Mouse (Mus musculus) liver, postnatal 0 days (tissue): ENCODE data around the gene Gpc2. TPM values are rescaled to one million over a fixed set of nuclear protein-coding genes. Genes with fewer than 3 reads are reported as not detected.

Source experiments
- ATAC-seq: fragments of 200-750 bp; cut with Nextera tagmentation; 2 replicates; pipeline ENCODE4 v1.8.0; 2017; ENCODE audit warnings: mild to moderate bottlenecking, moderate library complexity
- DNase-seq: peaks from one replicate; pipeline ENCODE4 v3.0.0-alpha.2; 2016
- H3K27ac ChIP-seq: fragments of 300-500 bp; sonication (generic); 2 replicates; pipeline ENCODE4 v1.5.1; 2014; ENCODE audit warnings: antibody characterized with exemption, moderate library complexity, mild to moderate bottlenecking, low read depth
- H3K27me3 ChIP-seq: fragments of 300-500 bp; sonication (generic); 2 replicates; pipeline ENCODE4 v1.6.1; 2014; ENCODE audit warnings: low read length, control low read depth, mixed read lengths; ENCODE audit not compliant: insufficient read depth
- H3K36me3 ChIP-seq: fragments of 300-500 bp; sonication (generic); replicated peaks from 2 replicates; pipeline ENCODE4 v1.6.1; 2014; ENCODE audit warnings: mild to moderate bottlenecking, control low read depth, low read length, moderate library complexity, mixed read lengths; ENCODE audit not compliant: insufficient read depth
- H3K4me1 ChIP-seq: fragments of 300-500 bp; sonication (generic); 2 replicates; pipeline ENCODE4 v1.6.1; 2014; ENCODE audit warnings: antibody characterized with exemption, mild to moderate bottlenecking, control low read depth; ENCODE audit not compliant: insufficient read depth
- H3K4me2 ChIP-seq: fragments of 300-500 bp; sonication (generic); 2 replicates; pipeline ENCODE4 v1.6.1; 2014; ENCODE audit warnings: low read depth, mild to moderate bottlenecking, low read length, moderate library complexity, mixed read lengths
- H3K4me3 ChIP-seq: fragments of 300-500 bp; sonication (generic); 2 replicates; pipeline ENCODE4 v1.5.1; 2014; ENCODE audit warnings: low read depth, low read length
- H3K9ac ChIP-seq: fragments of 300-500 bp; sonication (generic); replicated peaks from 2 replicates; pipeline ENCODE4 v1.6.1; 2014; ENCODE audit warnings: mild to moderate bottlenecking, moderate library complexity
- H3K9me3 ChIP-seq: fragments of 300-500 bp; sonication (generic); 2 replicates; pipeline ENCODE4 v1.6.1; 2016; ENCODE audit warnings: mild to moderate bottlenecking, control low read depth, low read length, mixed read lengths
- CTCF ChIP-seq: sonication (generic); IDR thresholded peaks from 2 replicates; pipeline ENCODE4 v1.5.1; 2016; ENCODE audit warnings: antibody characterized with exemption, low read depth
- EP300 ChIP-seq: IDR thresholded peaks from 2 replicates; pipeline ENCODE4 v1.6.1; 2016; ENCODE audit warnings: antibody characterized with exemption, low read depth, mild to moderate bottlenecking
- whole genome bisulfite sequencing: fragments of 180-500 bp; shearing (Covaris S2); extraction: QIAGEN DNeasy Blood & Tissue Kit; methylation state at CpG from one replicate; pipeline ENCODE4 v1.1.7; 2014; ENCODE audit not compliant: insufficient replicate concordance; 5-methylcytosine and 5-hydroxymethylcytosine counted together
- polyA plus RNA-seq: library from polyadenylated mRNA; unstranded; fragments of >200 nt; fragmentation: Nextera tagmentation; extraction: Ambion mirVana; gene quantifications from 2 replicates; pipeline ENCODE4 v1.2.1, GENCODE M21; 2015

Gpc2 gene
- polyA plus RNA-seq, 1 experiment from 2014 or later, result 0.21 TPM

DNA sequence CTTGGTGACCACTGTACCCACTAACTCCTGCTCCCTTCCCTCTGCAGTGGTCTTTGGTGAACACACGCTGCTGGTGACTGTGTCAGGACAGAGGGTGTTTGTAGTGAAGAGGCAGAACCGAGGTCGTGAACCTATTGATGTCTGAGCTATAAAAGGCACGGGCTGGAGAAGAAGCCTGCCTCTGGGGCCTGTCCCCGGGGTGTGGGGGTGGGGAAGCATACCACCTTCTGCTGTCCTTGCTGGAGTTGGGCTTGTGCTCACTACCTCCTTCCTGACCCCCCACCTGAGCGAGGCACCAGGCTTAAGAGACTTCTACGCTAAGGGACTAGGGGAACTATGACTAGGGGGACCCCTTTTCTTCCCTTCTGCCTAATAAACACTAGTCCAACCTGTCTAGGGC, 20.8 kb downstream of the Gpc2 start:
- H3K27ac ChIP-seq, result no peak overlapping the region
- WGBS, result 45% methylated on average over 7 of the region's 7 CpGs
- peaks cover 44% of the 10 kb centered on the region for H3K4me1 ChIP-seq
- ATAC-seq, result no peak
- H3K9ac ChIP-seq, result no peak overlapping the region
- H3K27me3 ChIP-seq, result no peaks in the 10 kb centered on the region
- no peak overlapping the region for H3K4me3 ChIP-seq
- DNase-seq, result no peak
- no peak for TF ChIP-seq EP300
- TF ChIP-seq CTCF, result no peak
- peaks cover 33% of the 10 kb centered on the region for H3K36me3 ChIP-seq
- H3K4me2 ChIP-seq, result no peak overlapping the region
- no peaks in the 10 kb centered on the region for H3K9me3 ChIP-seq

DNA sequence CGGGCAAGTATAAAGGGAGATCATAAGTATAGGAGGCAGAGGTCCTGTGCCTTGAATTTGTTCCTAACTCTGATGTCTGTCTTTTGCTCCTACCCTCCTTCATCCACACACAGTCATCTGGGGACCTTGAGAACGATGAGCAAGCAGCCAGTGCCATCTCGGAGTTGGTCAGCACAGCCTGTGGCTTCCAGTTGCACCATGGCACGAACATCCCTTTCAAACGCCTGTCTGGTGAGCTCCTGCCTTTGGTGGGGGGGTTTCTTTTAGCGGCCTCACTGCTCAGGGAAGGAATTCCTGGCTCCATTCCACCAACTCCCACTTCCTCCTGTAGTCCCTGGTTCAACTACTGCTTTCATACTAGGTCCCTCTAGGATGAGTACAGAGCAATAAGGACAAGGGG, 21.3 kb downstream of the Gpc2 start:
- ATAC-seq (no peak), DNase-seq (no peak)
- H3K4me2 ChIP-seq, result peak overlapping the region; percentile 51; the same call in 1 of the 2 replicates
- WGBS, result 74% methylated on average over 6 of the region's 6 CpGs
- no peak overlapping the region for H3K4me3 ChIP-seq
- peaks cover 33% of the 10 kb centered on the region for H3K36me3 ChIP-seq
- no peak for TF ChIP-seq CTCF
- TF ChIP-seq EP300, result no peak
- H3K9ac ChIP-seq, result no peak overlapping the region
- no peaks in the 10 kb centered on the region for H3K9me3 ChIP-seq
- peak overlapping the region; percentile 81; the same call in 1 of the 2 replicates for H3K27ac ChIP-seq
- no peaks in the 10 kb centered on the region for H3K27me3 ChIP-seq
- H3K4me1 ChIP-seq, result peaks cover 44% of the 10 kb centered on the region

DNA sequence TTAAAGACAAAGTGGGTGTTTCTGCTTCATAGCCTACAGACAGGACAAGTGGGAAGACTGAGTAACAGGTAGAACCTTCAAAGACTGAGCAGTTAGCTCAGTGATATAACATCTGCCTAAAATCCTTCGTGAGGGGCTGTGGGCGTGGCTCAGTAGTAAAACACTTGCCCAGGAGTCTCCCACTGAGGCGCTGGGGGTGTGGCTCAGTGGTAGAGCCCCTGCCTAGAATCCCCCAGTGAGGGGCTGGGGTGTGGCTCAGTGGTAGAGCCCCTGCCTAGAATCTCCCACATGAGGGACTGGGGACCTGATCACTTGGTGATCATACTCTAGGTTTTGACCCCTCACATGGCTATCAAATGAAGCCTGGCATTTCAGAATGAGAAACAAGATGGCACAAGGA, 21.7 kb downstream of the Gpc2 start:
- no peak overlapping the region for H3K4me3 ChIP-seq
- TF ChIP-seq CTCF, result no peak
- no peak for TF ChIP-seq EP300
- peaks cover 33% of the 10 kb centered on the region for H3K36me3 ChIP-seq
- no peaks in the 10 kb centered on the region for H3K27me3 ChIP-seq
- no peak for ATAC-seq
- peak overlapping the region; percentile 81 for H3K27ac ChIP-seq
- H3K4me2 ChIP-seq, result peak overlapping the region; percentile 51
- WGBS, result 50% methylated on average over 3 of the region's 3 CpGs
- no peaks in the 10 kb centered on the region for H3K9me3 ChIP-seq
- 0 out of 2 replicates have a peak overlapping the region, but pooled peaks have one; percentile 6 for H3K9ac ChIP-seq
- DNase-seq, result no peak
- peaks cover 39% of the 10 kb centered on the region for H3K4me1 ChIP-seq

DNA sequence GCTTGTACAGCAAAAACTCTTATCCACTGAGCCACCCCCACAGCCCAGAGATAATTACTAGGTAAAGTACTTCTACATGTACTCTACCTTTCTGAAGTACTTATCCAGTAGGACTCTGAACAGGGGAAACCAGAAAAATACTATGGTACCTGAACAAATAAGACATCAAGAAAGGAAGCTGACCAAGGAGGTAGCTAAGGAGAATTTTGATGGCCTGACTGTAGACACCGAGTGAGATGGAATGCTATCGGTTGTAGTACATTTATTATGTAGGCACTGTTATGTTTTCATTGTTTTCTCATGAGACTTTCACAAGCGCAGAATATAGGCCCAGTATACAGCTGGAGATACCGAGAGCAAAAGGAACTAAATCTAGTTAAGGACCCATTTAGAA, 22.2 kb downstream of the Gpc2 start:
- DNase-seq (no peak), ATAC-seq (no peak)
- H3K27ac ChIP-seq, result peak overlapping the region; percentile 81
- peaks cover 33% of the 10 kb centered on the region for H3K36me3 ChIP-seq
- H3K4me3 ChIP-seq, result no peak overlapping the region
- WGBS, result 74% methylated on average over 4 of the region's 4 CpGs
- H3K9me3 ChIP-seq, result no peaks in the 10 kb centered on the region
- peak overlapping the region; percentile 51 for H3K4me2 ChIP-seq
- peaks cover 34% of the 10 kb centered on the region for H3K4me1 ChIP-seq
- TF ChIP-seq EP300, result no peak
- TF ChIP-seq CTCF, result no peak
- H3K9ac ChIP-seq, result no peak overlapping the region
- no peaks in the 10 kb centered on the region for H3K27me3 ChIP-seq

DNA sequence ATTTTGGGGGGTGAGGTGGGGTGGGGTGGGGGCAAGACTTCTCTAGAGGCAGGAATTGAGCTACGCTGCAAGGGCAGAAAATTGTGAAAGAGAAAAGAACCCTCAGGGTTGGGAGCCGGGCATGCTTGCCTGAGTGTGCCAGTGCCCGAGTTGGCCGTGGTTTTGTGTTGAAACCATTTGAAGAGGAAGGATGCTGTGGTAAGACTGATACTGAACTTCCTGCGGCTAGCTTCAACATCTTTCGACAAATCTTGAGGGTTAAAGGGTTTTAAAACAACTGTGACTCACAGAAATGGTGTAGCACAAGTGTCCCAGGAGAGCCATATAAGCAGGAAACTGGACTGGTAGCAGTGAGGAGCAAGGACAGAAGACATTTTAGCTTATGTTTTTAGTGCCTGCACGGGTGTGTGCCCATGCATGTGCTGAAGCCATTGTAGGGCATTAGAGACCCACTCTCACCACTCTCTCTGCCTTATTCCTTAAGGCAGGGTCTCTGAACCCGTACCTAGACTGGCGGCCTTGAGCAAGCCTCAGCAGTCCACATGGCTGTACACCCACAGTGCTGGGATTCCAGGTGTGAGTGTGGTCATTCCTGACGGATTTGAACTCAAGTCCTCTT, 22.7 kb downstream of the Gpc2 start:
- peak; percentile 42 for DNase-seq

DNA sequence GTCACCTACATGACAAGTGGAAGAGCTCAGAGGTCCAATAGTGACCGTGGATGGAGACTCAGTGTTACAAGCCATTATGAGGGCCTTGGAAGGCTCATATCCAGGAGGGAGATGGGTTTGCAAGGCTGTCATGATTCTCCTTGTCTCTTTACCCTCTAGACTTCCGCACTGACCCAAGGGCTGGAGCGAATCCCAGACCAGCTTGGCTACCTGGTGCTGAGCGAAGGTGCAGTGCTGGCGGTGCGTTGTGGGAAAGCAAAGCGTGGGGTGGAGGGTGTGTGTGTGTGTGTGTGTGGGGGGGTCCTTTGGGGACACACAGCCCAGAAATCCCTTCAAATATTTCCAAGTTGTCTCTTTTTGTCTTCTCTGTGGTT, 23.7 kb downstream of the Gpc2 start:
- Histone ChIP-seq H3K4me2 (peak overlapping the region; percentile 85), H3K9ac (peak overlapping the region; percentile 73), H3K27me3 (no peaks in the 10 kb centered on the region), H3K9me3 (no peaks in the 10 kb centered on the region), H3K4me1 (peaks cover 25% of the 10 kb centered on the region), H3K27ac (peak overlapping the region; percentile 92), H3K4me3 (peak overlapping the region; percentile 73), H3K36me3 (peaks cover 29% of the 10 kb centered on the region)
- DNase-seq (no peak), ATAC-seq (no peak)
- TF ChIP-seq EP300, result no peak
- 6% methylated on average over 7 of the region's 7 CpGs for WGBS

More for the DNA sequence above, 22.7 kb downstream of the Gpc2 start:
- H3K4me2 ChIP-seq, result peak overlapping the region; percentile 85
- H3K36me3 ChIP-seq, result peaks cover 33% of the 10 kb centered on the region
- H3K4me3 ChIP-seq, result peak overlapping the region; percentile 73; the same call in 1 of the 2 replicates
- no peak overlapping the region for H3K9ac ChIP-seq
- H3K4me1 ChIP-seq, result peaks cover 30% of the 10 kb centered on the region
- H3K9me3 ChIP-seq, result no peaks in the 10 kb centered on the region
- peak overlapping the region; percentile 92 for H3K27ac ChIP-seq
- no peak for TF ChIP-seq CTCF
- 0 out of 2 replicates have a peak, but pooled peaks have one; percentile 23 for TF ChIP-seq EP300
- no peaks in the 10 kb centered on the region for H3K27me3 ChIP-seq
- WGBS, result 43% methylated on average over 10 of the region's 10 CpGs
- ATAC-seq, result no peak
